Comparison of ENCODE assay signal across 8 mouse cellular contexts in genomic region chr1:165075301-165076082, GRCm38 (mm10).
DNase-seq lines count a peak whose midpoint lies in the region; ATAC-seq lines count a peak whose summit lies in the region.

No protein-coding gene starts in this region.

- WGBS in kidney, embryonic 15.5 days = 49% methylated on average over 5 of the region's 5 CpGs
- 18% methylated on average over 5 of the region's 5 CpGs for WGBS in hindbrain, embryonic 16.5 days
- 33% methylated on average over 5 of the region's 5 CpGs for WGBS in limb, embryonic 15.5 days

- ATAC-seq in kidney, embryonic 15.5 days (replicated peaks; ENCODE audit: low FRiP score) = peak; percentile 64; the same call in 1 of the 2 replicates
- ATAC-seq in hindbrain, embryonic 16.5 days = peak; percentile 95
- ATAC-seq in limb, embryonic 15.5 days (ENCODE audit: insufficient number of reproducible peaks, low FRiP score, low TSS enrichment, low read depth) = peak; percentile 75

- H3K36me3 ChIP-seq in kidney, embryonic 15.5 days = no peaks in the 10 kb centered on the region
- no peaks in the 10 kb centered on the region for H3K36me3 ChIP-seq in hindbrain, embryonic 16.5 days (ENCODE audit: control insufficient read depth, insufficient read depth, low read length)
- no peaks in the 10 kb centered on the region for H3K36me3 ChIP-seq in limb, embryonic 15.5 days

- H3K27me3 ChIP-seq in kidney, embryonic 15.5 days = no peaks in the 10 kb centered on the region
- H3K27me3 ChIP-seq in hindbrain, embryonic 16.5 days (replicated peaks; ENCODE audit: control insufficient read depth, insufficient read depth, low read length) = no peaks in the 10 kb centered on the region
- no peaks in the 10 kb centered on the region for H3K27me3 ChIP-seq in limb, embryonic 15.5 days

- peaks cover 8% of the 10 kb centered on the region for H3K4me1 ChIP-seq in kidney, embryonic 15.5 days
- H3K4me1 ChIP-seq in hindbrain, embryonic 16.5 days (ENCODE audit: control insufficient read depth, insufficient read depth, low read depth, low read length) = peaks cover 12% of the 10 kb centered on the region
- 0 out of 2 replicates have a peak, but pooled peaks cover 3% of the 10 kb centered on the region for H3K4me1 ChIP-seq in limb, embryonic 15.5 days

- H3K4me2 ChIP-seq in kidney, embryonic 15.5 days = no peak overlapping the region
- H3K4me2 ChIP-seq in hindbrain, embryonic 16.5 days (ENCODE audit: low read length) = no peak overlapping the region
- no peak overlapping the region for H3K4me2 ChIP-seq in limb, embryonic 15.5 days

- no peak for DNase-seq in kidney, adult 18-20 months
- peak; percentile 98 for DNase-seq in brain, adult 2 months (ENCODE audit: low read depth, low spot score)
- DNase-seq in frontal cortex, postnatal 36 days (ENCODE audit: low spot score in 2 of 2) = peak; percentile 76 to 92
- peak; percentile 74 for DNase-seq in skeletal muscle tissue, adult 2 months (ENCODE audit: low read depth, low spot score)
- DNase-seq in ovary, postnatal 10 days (ENCODE audit: low spot score) = no peak

- H3K4me3 ChIP-seq in kidney, embryonic 15.5 days (replicated peaks) = no peak overlapping the region
- no peak overlapping the region for H3K4me3 ChIP-seq in hindbrain, embryonic 16.5 days (ENCODE audit: low read length)
- no peak overlapping the region for H3K4me3 ChIP-seq in limb, embryonic 15.5 days

- H3K27ac ChIP-seq in kidney, embryonic 15.5 days = 0 out of 2 replicates have a peak overlapping the region, but pooled peaks have one; percentile 48
- peak overlapping the region; percentile 90 for H3K27ac ChIP-seq in hindbrain, embryonic 16.5 days (ENCODE audit: low read depth, low read length)
- H3K27ac ChIP-seq in limb, embryonic 15.5 days = peak overlapping the region; percentile 60; the same call in 1 of the 2 replicates

- H3K9ac ChIP-seq in kidney, embryonic 15.5 days = no peak overlapping the region
- H3K9ac ChIP-seq in hindbrain, embryonic 16.5 days (ENCODE audit: low read depth, low read length) = 0 out of 2 replicates have a peak overlapping the region, but pooled peaks have one; percentile 21
- no peak overlapping the region for H3K9ac ChIP-seq in limb, embryonic 15.5 days

- no peaks in the 10 kb centered on the region for H3K9me3 ChIP-seq in kidney, embryonic 15.5 days (replicated peaks)
- no peaks in the 10 kb centered on the region for H3K9me3 ChIP-seq in hindbrain, embryonic 16.5 days (ENCODE audit: control insufficient read depth, low read length)
- H3K9me3 ChIP-seq in limb, embryonic 15.5 days = no peaks in the 10 kb centered on the region

Comparison
In these comparisons a context has a peak if more than half of its experiments do, and no peak if none do; other contexts are left out.
1. DNase-seq: peak in brain, adult 2 months (single experiment), frontal cortex, postnatal 36 days (2 of 2) and skeletal muscle tissue, adult 2 months (single experiment); none in kidney, adult 18-20 months (single experiment) and ovary, postnatal 10 days (single experiment).
2. Peak in every context shown above with its lines, with median percentiles within 50 percentile points of each other: ATAC-seq and H3K27ac ChIP-seq.